Mouse (Mus musculus) liver, postnatal 0 days (tissue): ENCODE measurements around the gene Ctso. TPM values are rescaled to one million over a fixed set of nuclear protein-coding genes. Genes with fewer than 3 reads are reported as not detected.

ENCODE experiments used
- ATAC-seq: fragments of 200-750 bp; cut with Nextera tagmentation; 2 replicates; pipeline ENCODE4 v1.8.0; 2017; ENCODE audit warnings: mild to moderate bottlenecking, moderate library complexity
- DNase-seq: peaks from one replicate; pipeline ENCODE4 v3.0.0-alpha.2; 2016
- H3K27ac ChIP-seq: fragments of 300-500 bp; sonication (generic); 2 replicates; pipeline ENCODE4 v1.5.1; 2014; ENCODE audit warnings: antibody characterized with exemption, moderate library complexity, mild to moderate bottlenecking, low read depth
- H3K27me3 ChIP-seq: fragments of 300-500 bp; sonication (generic); 2 replicates; pipeline ENCODE4 v1.6.1; 2014; ENCODE audit warnings: low read length, control low read depth, mixed read lengths; ENCODE audit not compliant: insufficient read depth
- H3K36me3 ChIP-seq: fragments of 300-500 bp; sonication (generic); replicated peaks from 2 replicates; pipeline ENCODE4 v1.6.1; 2014; ENCODE audit warnings: mild to moderate bottlenecking, control low read depth, low read length, moderate library complexity, mixed read lengths; ENCODE audit not compliant: insufficient read depth
- H3K4me1 ChIP-seq: fragments of 300-500 bp; sonication (generic); 2 replicates; pipeline ENCODE4 v1.6.1; 2014; ENCODE audit warnings: antibody characterized with exemption, mild to moderate bottlenecking, control low read depth; ENCODE audit not compliant: insufficient read depth
- H3K4me2 ChIP-seq: fragments of 300-500 bp; sonication (generic); 2 replicates; pipeline ENCODE4 v1.6.1; 2014; ENCODE audit warnings: low read depth, mild to moderate bottlenecking, low read length, moderate library complexity, mixed read lengths
- H3K4me3 ChIP-seq: fragments of 300-500 bp; sonication (generic); 2 replicates; pipeline ENCODE4 v1.5.1; 2014; ENCODE audit warnings: low read depth, low read length
- H3K9ac ChIP-seq: fragments of 300-500 bp; sonication (generic); replicated peaks from 2 replicates; pipeline ENCODE4 v1.6.1; 2014; ENCODE audit warnings: mild to moderate bottlenecking, moderate library complexity
- H3K9me3 ChIP-seq: fragments of 300-500 bp; sonication (generic); 2 replicates; pipeline ENCODE4 v1.6.1; 2016; ENCODE audit warnings: mild to moderate bottlenecking, control low read depth, low read length, mixed read lengths
- CTCF ChIP-seq: sonication (generic); IDR thresholded peaks from 2 replicates; pipeline ENCODE4 v1.5.1; 2016; ENCODE audit warnings: antibody characterized with exemption, low read depth
- EP300 ChIP-seq: IDR thresholded peaks from 2 replicates; pipeline ENCODE4 v1.6.1; 2016; ENCODE audit warnings: antibody characterized with exemption, low read depth, mild to moderate bottlenecking
- WGBS: fragments of 180-500 bp; shearing (Covaris S2); extraction: QIAGEN DNeasy Blood & Tissue Kit; methylation state at CpG from one replicate; pipeline ENCODE4 v1.1.7; 2014; ENCODE audit not compliant: insufficient replicate concordance; 5-methylcytosine and 5-hydroxymethylcytosine counted together
- polyA plus RNA-seq: library from polyadenylated mRNA; unstranded; fragments of >200 nt; fragmentation: Nextera tagmentation; extraction: Ambion mirVana; gene quantifications from 2 replicates; pipeline ENCODE4 v1.2.1, GENCODE M21; 2015

Ctso gene
- polyA plus RNA-seq, 1 experiment from 2014 or later = 35.6 TPM

DNA sequence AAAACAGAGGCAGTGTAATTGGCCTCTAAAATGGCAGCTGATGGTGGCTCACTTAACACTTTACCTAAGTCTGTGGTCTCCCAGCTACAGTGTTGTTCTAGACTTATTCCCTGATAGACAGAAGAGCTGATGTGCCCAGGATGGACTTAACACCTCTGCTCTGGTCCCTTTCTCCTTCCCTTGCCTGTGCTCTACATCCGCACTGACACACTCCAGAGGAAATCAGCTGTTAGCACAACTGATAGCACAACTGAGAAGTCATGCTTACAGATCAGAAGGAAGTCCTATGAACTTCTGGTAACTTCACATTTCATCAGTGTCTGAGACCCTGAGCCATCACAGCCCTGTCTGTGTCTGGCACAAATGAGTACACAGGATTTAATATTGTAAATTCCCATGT is 3.3 kb upstream of the Ctso start:
- H3K27ac ChIP-seq = no peak overlapping the region
- peaks cover under 1% of the 10 kb centered on the region; the same call in 1 of the 2 replicates for H3K4me1 ChIP-seq
- H3K9me3 ChIP-seq = no peaks in the 10 kb centered on the region
- no peak for TF ChIP-seq EP300
- no peak for TF ChIP-seq CTCF
- no peak overlapping the region for H3K4me3 ChIP-seq
- no peak overlapping the region for H3K4me2 ChIP-seq
- H3K9ac ChIP-seq = no peak overlapping the region
- WGBS = 64% methylated on average over 1 of the region's 1 CpGs
- ATAC-seq = no peak
- no peaks in the 10 kb centered on the region for H3K27me3 ChIP-seq
- no peak for DNase-seq
- no peaks in the 10 kb centered on the region for H3K36me3 ChIP-seq

DNA sequence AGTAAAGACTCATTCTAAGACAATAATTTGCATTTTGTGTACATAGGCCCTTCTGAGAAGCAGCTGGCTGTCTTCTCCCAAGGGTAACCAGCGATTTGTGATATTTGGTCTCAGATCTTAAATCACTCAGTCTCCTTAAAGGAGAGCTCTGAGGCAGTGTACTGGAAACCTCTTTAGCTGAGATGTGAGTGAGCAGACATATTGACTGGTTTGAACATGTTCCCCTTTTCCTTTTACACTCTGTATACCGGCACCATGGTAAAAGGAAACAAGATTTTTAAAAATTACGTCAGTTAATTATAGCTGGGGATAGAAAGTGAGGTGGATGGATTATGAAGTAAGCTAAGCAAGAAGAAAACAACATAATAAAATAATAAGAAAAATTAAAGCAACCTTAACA is 706 bp upstream of the Ctso start:
- TF ChIP-seq EP300 (no peak), CTCF (no peak)
- Histone ChIP-seq H3K4me1 (peaks cover 8% of the 10 kb centered on the region; the same call in 1 of the 2 replicates), H3K4me2 (0 out of 2 replicates have a peak overlapping the region, but pooled peaks have one; percentile 63), H3K9me3 (no peaks in the 10 kb centered on the region), H3K36me3 (no peaks in the 10 kb centered on the region), H3K9ac (no peak overlapping the region), H3K27ac (0 out of 2 replicates have a peak overlapping the region, but pooled peaks have one; percentile 92), H3K4me3 (no peak overlapping the region), H3K27me3 (no peaks in the 10 kb centered on the region)
- ATAC-seq (no peak), DNase-seq (no peak)
- WGBS = 68% methylated on average over 3 of the region's 3 CpGs

DNA sequence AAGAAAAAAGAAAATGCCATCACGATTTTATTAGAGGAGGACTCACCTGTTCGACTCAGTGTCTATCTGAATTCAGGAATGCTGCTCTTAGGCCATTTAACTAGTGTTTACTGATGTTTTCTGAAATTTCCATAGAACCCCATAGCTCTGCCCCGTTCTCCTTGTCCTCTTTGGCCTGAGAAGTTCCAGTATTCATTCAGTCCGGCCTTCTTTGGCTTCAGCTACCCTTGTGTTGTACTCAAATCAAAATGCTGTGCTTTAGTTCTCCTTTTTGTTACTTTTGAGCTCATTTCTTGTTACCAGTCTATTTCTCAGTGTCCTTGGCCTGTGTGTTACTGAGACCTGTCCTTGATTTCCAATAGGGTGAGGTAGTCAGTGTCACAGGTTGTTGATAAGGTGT is 947 bp downstream of the Ctso start:
- H3K27me3 ChIP-seq = no peaks in the 10 kb centered on the region
- DNase-seq = no peak
- 73% methylated on average over 4 of the region's 4 CpGs for WGBS
- no peaks in the 10 kb centered on the region for H3K9me3 ChIP-seq
- H3K4me3 ChIP-seq = no peak overlapping the region
- no peak overlapping the region for H3K27ac ChIP-seq
- no peak for ATAC-seq
- H3K36me3 ChIP-seq = no peaks in the 10 kb centered on the region
- TF ChIP-seq CTCF (no peak), EP300 (no peak)
- peak overlapping the region; percentile 63; the same call in 1 of the 2 replicates for H3K4me2 ChIP-seq
- no peak overlapping the region for H3K9ac ChIP-seq
- H3K4me1 ChIP-seq = peaks cover 8% of the 10 kb centered on the region; the same call in 1 of the 2 replicates

DNA sequence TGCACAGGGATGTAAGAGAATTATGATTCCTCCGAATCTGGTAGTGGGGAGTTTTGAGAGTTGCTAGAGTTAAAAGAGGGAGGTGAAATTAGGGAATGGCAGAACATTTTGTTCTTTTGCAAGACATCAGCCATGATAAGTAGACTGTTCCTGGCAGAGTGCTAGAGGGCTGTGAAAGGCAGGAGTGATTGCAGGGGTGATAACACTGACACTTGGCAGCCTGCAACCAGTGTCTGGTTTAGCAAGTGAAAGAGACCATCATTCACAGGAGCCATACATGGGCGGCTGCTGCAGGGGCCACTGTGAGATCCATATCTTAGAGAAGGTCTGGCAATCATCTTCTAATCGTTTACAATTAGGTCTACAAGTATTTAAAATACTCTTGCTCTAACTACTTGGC is 6.5 kb downstream of the Ctso start:
- H3K4me2 ChIP-seq = no peak overlapping the region
- TF ChIP-seq EP300 = no peak
- no peak for TF ChIP-seq CTCF
- no peak for ATAC-seq

DNA sequence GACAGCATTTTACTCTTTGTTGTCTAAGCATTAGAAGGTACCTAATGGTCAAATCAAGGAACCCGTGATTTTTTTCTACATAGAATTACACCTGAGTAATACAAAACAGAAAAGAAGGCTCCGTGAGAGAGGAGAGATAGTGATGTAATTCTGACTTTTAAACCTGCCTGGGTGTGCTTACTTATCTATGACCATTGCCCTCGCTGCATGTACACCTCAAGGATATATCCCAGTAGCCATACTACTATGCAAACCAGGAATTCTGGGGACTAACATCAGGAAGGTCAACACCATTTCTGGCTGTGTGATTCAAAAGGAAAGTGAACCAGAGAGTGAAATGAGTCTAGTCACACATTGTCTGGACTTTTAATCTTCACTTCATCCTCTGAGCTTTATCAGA is 9.9 kb downstream of the Ctso start:
- TF ChIP-seq EP300 (no peak), CTCF (no peak)
- no peak overlapping the region for H3K4me3 ChIP-seq
- WGBS = 75% methylated on average over 3 of the region's 3 CpGs
- no peak overlapping the region for H3K9ac ChIP-seq
- no peaks in the 10 kb centered on the region for H3K27me3 ChIP-seq
- H3K9me3 ChIP-seq = no peaks in the 10 kb centered on the region
- no peak for ATAC-seq
- no peak overlapping the region for H3K4me2 ChIP-seq
- no peak for DNase-seq
- peaks cover 11% of the 10 kb centered on the region for H3K36me3 ChIP-seq
- no peaks in the 10 kb centered on the region for H3K4me1 ChIP-seq
- no peak overlapping the region for H3K27ac ChIP-seq

More for the DNA sequence above, 6.5 kb downstream of the Ctso start:
- Histone ChIP-seq H3K4me1 (peaks cover 8% of the 10 kb centered on the region; the same call in 1 of the 2 replicates), H3K27me3 (no peaks in the 10 kb centered on the region), H3K36me3 (0 out of 2 replicates have a peak, but pooled peaks cover 4% of the 10 kb centered on the region), H3K9me3 (no peaks in the 10 kb centered on the region), H3K27ac (no peak overlapping the region), H3K4me3 (no peak overlapping the region), H3K9ac (no peak overlapping the region)
- 53% methylated on average over 3 of the region's 3 CpGs for WGBS
- no peak for DNase-seq

DNA sequence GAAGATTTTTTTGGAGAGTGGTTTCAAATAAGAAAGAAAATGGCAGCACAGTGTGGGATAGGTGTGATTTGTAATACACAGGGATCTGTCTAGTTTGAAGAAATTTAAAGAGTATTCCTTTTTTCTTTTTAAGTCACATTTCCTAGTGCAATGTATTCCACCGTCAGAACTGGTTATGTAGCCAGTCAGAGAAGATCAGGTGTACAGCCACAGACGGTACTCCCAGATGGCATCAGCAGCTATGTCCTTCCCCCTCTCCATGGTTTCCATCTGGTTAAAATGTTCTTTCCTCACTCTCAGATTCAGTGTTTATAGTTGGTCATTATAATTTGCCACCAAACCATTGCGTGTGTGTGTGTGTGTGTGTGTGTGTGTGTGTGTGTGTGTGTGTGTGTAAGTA is 10.7 kb downstream of the Ctso start:
- Histone ChIP-seq H3K9ac (no peak overlapping the region), H3K36me3 (peaks cover 11% of the 10 kb centered on the region), H3K4me3 (no peak overlapping the region), H3K27ac (no peak overlapping the region), H3K9me3 (no peaks in the 10 kb centered on the region), H3K27me3 (no peaks in the 10 kb centered on the region), H3K4me2 (no peak overlapping the region), H3K4me1 (no peaks in the 10 kb centered on the region)
- DNase-seq (no peak), ATAC-seq (no peak)
- WGBS = 87% methylated on average over 3 of the region's 3 CpGs
- no peak for TF ChIP-seq EP300
- no peak for TF ChIP-seq CTCF

DNA sequence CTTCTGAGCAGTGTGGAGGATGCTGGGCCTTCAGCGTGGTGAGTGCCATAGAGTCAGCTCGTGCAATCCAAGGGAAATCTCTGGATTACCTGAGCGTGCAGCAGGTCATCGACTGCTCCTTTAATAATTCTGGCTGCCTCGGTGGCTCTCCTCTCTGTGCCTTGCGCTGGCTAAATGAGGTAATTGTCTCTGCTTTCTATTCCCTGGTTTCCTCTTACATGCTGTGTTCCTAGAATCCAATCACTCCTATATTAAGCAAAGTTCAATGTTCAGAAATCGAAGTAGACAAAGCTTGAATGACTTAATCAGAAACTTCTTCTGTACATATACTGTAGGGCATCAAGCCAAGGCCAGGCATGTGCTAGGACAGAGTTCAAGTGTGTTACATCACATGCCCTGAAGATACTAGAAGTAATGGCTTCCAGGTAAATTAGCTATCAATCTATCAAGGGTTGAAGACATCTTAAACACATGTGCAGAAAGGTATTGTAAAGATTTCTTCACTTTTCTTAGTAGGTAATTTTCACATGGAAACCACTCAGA is 12.5 kb downstream of the Ctso start:
- H3K27me3 ChIP-seq = no peaks in the 10 kb centered on the region
- no peak overlapping the region for H3K27ac ChIP-seq
- no peaks in the 10 kb centered on the region for H3K9me3 ChIP-seq
- TF ChIP-seq CTCF (no peak), EP300 (no peak)
- no peak overlapping the region for H3K4me3 ChIP-seq
- H3K36me3 ChIP-seq = peaks cover 11% of the 10 kb centered on the region
- H3K4me2 ChIP-seq = no peak overlapping the region
- no peaks in the 10 kb centered on the region for H3K4me1 ChIP-seq
- no peak for ATAC-seq
- H3K9ac ChIP-seq = no peak overlapping the region
- WGBS = 90% methylated on average over 7 of the region's 7 CpGs
- DNase-seq = no peak
